Mouse (Mus musculus) embryonic facial prominence, embryonic 15.5 days (tissue): ENCODE measurements around the gene Pde4dip. TPM values are rescaled to one million over a fixed set of nuclear protein-coding genes. Genes with fewer than 3 reads are reported as not detected.

Source experiments
- ATAC-seq: fragments of 200-750 bp; cut with Nextera tagmentation; 2 replicates; pipeline ENCODE4 v1.8.0; 2017; ENCODE audit warnings: low read depth, moderate TSS enrichment; ENCODE audit not compliant: insufficient number of reproducible peaks, low FRiP score, low TSS enrichment
- H3K27ac ChIP-seq: fragments of 300-500 bp; sonication (generic); replicated peaks from 2 replicates; pipeline ENCODE4 v1.5.1; 2015; ENCODE audit warnings: mild to moderate bottlenecking, inconsistent platforms
- H3K27me3 ChIP-seq: fragments of 300-500 bp; sonication (generic); 2 replicates; pipeline ENCODE4 v1.6.1; 2015; ENCODE audit warnings: inconsistent platforms
- H3K36me3 ChIP-seq: fragments of 300-500 bp; sonication (generic); 2 replicates; pipeline ENCODE4 v1.6.1; 2015; ENCODE audit warnings: mild to moderate bottlenecking, inconsistent platforms
- H3K4me1 ChIP-seq: fragments of 300-500 bp; sonication (generic); 2 replicates; pipeline ENCODE4 v1.6.1; 2015; ENCODE audit warnings: inconsistent platforms
- H3K4me2 ChIP-seq: fragments of 300-500 bp; sonication (generic); replicated peaks from 2 replicates; pipeline ENCODE4 v1.6.1; 2015; ENCODE audit warnings: mild to moderate bottlenecking, inconsistent platforms
- H3K4me3 ChIP-seq: fragments of 300-500 bp; sonication (generic); replicated peaks from 2 replicates; pipeline ENCODE4 v1.5.1; 2015; ENCODE audit warnings: mild to moderate bottlenecking, inconsistent platforms
- H3K9ac ChIP-seq: fragments of 300-500 bp; sonication (generic); 2 replicates; pipeline ENCODE4 v1.6.1; 2015; ENCODE audit warnings: inconsistent platforms
- H3K9me3 ChIP-seq: fragments of 300-500 bp; sonication (generic); replicated peaks from 2 replicates; pipeline ENCODE4 v1.6.1; 2016; ENCODE audit warnings: inconsistent platforms
- WGBS: fragments of 180-500 bp; shearing (Covaris S2); methylation state at CpG from one replicate; pipeline ENCODE4 v1.1.7; 2015; 5-methylcytosine and 5-hydroxymethylcytosine counted together
- polyA plus RNA-seq: library from polyadenylated mRNA; unstranded; fragments of >200 nt; fragmentation: Nextera tagmentation; extraction: Ambion mirVana; gene quantifications from 2 replicates; pipeline ENCODE4 v1.2.1, GENCODE M21; 2015

The Pde4dip gene
- polyA plus RNA-seq, 1 experiment from 2014 or later, result 29.6 TPM

GRCm38 (mm10) chr3:97867221-97868023 lies 21.1 kb downstream of the Pde4dip start:
- peak overlapping the region; percentile 26 for H3K9ac ChIP-seq
- H3K36me3 ChIP-seq, result no peaks in the 10 kb centered on the region
- H3K9me3 ChIP-seq, result no peaks in the 10 kb centered on the region
- no peak overlapping the region for H3K27ac ChIP-seq
- H3K4me2 ChIP-seq, result peak overlapping the region; percentile 97
- H3K4me3 ChIP-seq, result peak overlapping the region; percentile 54
- peaks cover 18% of the 10 kb centered on the region for H3K27me3 ChIP-seq
- peaks cover 10% of the 10 kb centered on the region; the same call in 1 of the 2 replicates for H3K4me1 ChIP-seq
- 0 out of 2 replicates have a peak, but pooled peaks have one; percentile 22 for ATAC-seq
- 4% methylated on average over 28 of the region's 28 CpGs for WGBS

- peaks cover 18% of the 10 kb centered on the region for H3K27me3 ChIP-seq
- H3K4me1 ChIP-seq, result peaks cover 10% of the 10 kb centered on the region; the same call in 1 of the 2 replicates
- H3K4me2 ChIP-seq, result peak overlapping the region; percentile 97
- WGBS, result 63% methylated on average over 4 of the region's 4 CpGs
- H3K9ac ChIP-seq, result no peak overlapping the region
- H3K4me3 ChIP-seq, result peak overlapping the region; percentile 54
- no peaks in the 10 kb centered on the region for H3K36me3 ChIP-seq
- no peak overlapping the region for H3K27ac ChIP-seq
- ATAC-seq, result no peak
- no peaks in the 10 kb centered on the region for H3K9me3 ChIP-seq
These were observed 21.8 kb downstream of the Pde4dip start for GRCm38 (mm10) chr3:97866696-97867095.

- Histone ChIP-seq H3K36me3 (no peaks in the 10 kb centered on the region), H3K27ac (no peak overlapping the region), H3K27me3 (no peaks in the 10 kb centered on the region), H3K9ac (no peak overlapping the region), H3K4me2 (no peak overlapping the region), H3K9me3 (no peaks in the 10 kb centered on the region), H3K4me3 (no peak overlapping the region), H3K4me1 (no peaks in the 10 kb centered on the region)
- 83% methylated on average over 7 of the region's 7 CpGs for WGBS
- no peak for ATAC-seq
These were observed 27.6 kb downstream of the Pde4dip start for GRCm38 (mm10) chr3:97860820-97861451.

DNA sequence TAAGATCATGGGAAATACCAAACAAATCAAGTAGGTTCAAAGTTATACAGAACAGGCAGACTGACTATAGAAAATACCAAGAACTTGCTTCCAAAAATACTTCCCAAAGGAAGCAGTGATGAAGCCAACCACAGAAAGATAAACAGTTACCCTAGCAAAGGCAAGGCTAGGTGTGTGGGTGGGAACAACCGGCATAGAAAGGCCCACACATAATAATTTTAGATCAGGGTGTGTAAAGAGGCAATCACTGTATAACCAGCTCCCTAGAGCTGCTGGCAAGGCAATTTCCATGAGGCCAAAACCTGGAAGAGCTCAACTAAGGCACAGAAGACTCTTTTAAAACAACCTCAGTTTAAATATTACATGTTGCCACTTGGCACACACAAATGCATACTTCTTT lies 29.1 kb downstream of the Pde4dip start:
- no peak overlapping the region for H3K4me3 ChIP-seq
- H3K9me3 ChIP-seq, result no peaks in the 10 kb centered on the region
- no peak overlapping the region for H3K4me2 ChIP-seq
- H3K4me1 ChIP-seq, result no peaks in the 10 kb centered on the region
- no peak overlapping the region for H3K9ac ChIP-seq
- H3K27me3 ChIP-seq, result no peaks in the 10 kb centered on the region
- no peak overlapping the region for H3K27ac ChIP-seq
- WGBS, result 69% methylated on average over 1 of the region's 1 CpGs
- H3K36me3 ChIP-seq, result no peaks in the 10 kb centered on the region
- ATAC-seq, result no peak

GRCm38 (mm10) chr3:97854575-97855384 lies 33.7 kb downstream of the Pde4dip start:
- Histone ChIP-seq H3K4me3 (no peak overlapping the region), H3K27me3 (no peaks in the 10 kb centered on the region), H3K9me3 (no peaks in the 10 kb centered on the region), H3K4me2 (no peak overlapping the region), H3K27ac (no peak overlapping the region), H3K9ac (no peak overlapping the region), H3K36me3 (no peaks in the 10 kb centered on the region), H3K4me1 (no peaks in the 10 kb centered on the region)
- 64% methylated on average over 9 of the region's 9 CpGs for WGBS
- no peak for ATAC-seq

DNA sequence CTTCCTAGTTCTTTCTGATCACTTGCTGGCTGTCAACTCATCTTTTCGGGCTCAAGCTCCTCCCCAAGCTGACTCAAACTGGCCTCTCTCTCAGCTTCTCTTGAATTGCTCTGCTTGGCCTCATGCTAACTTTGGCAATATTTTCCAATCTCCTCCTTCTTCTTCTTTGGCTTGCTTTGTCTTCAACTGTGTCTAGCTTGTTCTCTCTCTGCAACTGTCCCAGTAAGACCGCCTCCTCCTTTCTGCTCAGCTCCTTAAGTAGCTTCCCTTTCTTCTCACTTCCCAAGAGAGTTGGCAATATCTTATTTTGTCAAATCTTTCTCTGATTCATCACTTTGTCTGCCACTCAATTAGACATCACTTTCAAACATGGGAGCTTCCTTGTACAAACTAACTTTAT lies 36.7 kb downstream of the Pde4dip start:
- 87% methylated on average over 2 of the region's 2 CpGs for WGBS
- ATAC-seq, result no peak
- no peak overlapping the region for H3K4me3 ChIP-seq
- no peaks in the 10 kb centered on the region for H3K4me1 ChIP-seq
- no peak overlapping the region for H3K27ac ChIP-seq
- H3K36me3 ChIP-seq, result no peaks in the 10 kb centered on the region
- H3K9me3 ChIP-seq, result no peaks in the 10 kb centered on the region
- H3K4me2 ChIP-seq, result no peak overlapping the region
- no peak overlapping the region for H3K9ac ChIP-seq
- H3K27me3 ChIP-seq, result no peaks in the 10 kb centered on the region

- no peaks in the 10 kb centered on the region for H3K27me3 ChIP-seq
- no peak for ATAC-seq
- 45% methylated on average over 3 of the region's 3 CpGs for WGBS
These were observed 40.9 kb downstream of the Pde4dip start for GRCm38 (mm10) chr3:97847626-97848025.

DNA sequence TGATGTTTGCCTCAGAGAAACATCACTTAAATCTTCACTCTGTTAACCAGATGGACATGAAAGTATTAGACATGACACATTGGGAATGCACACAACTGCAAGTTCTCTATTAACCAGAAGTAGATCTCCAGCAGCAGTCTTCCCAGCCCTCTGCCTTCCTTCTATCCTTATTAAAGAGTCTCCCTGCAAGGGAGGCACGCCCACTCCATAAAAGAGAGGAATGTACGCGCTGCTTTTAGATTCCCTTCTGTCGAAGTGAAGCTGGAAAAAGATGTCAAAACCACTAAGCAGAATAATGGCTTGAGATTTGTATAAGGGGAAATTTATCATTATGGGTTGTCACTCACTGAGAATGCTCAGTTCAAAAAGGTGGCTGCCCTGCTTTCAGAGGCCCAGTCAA lies 42.1 kb downstream of the Pde4dip start:
- Histone ChIP-seq H3K9ac (no peak overlapping the region), H3K27ac (no peak overlapping the region), H3K4me1 (no peaks in the 10 kb centered on the region), H3K9me3 (no peaks in the 10 kb centered on the region), H3K4me2 (no peak overlapping the region), H3K27me3 (no peaks in the 10 kb centered on the region), H3K4me3 (no peak overlapping the region), H3K36me3 (no peaks in the 10 kb centered on the region)
- WGBS, result 48% methylated on average over 4 of the region's 4 CpGs
- ATAC-seq, result no peak

More at GRCm38 (mm10) chr3:97847626-97848025, 40.9 kb downstream of the Pde4dip start:
- H3K27ac ChIP-seq, result no peak overlapping the region
- H3K9ac ChIP-seq, result no peak overlapping the region
- H3K4me2 ChIP-seq, result no peak overlapping the region
- no peaks in the 10 kb centered on the region for H3K36me3 ChIP-seq
- H3K4me1 ChIP-seq, result no peaks in the 10 kb centered on the region
- H3K9me3 ChIP-seq, result no peaks in the 10 kb centered on the region
- no peak overlapping the region for H3K4me3 ChIP-seq

DNA sequence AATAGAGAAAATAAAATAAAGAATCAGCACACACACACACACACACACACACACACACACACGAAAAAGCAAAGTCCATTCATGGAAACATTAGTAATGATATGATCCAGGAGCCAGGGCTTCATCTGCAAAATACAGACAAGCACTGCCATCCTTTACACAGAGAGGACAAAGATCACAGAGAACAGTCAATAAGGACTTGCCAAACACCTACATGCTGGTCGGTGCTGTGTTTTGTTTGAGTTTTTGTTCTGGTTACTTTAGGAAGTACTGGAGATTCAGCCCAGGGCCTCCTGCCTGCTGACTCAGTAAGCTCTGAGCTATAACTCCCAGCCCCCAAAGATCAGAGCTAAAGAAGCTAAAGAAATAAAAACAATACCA lies 43.7 kb downstream of the Pde4dip start:
- no peaks in the 10 kb centered on the region for H3K36me3 ChIP-seq
- no peaks in the 10 kb centered on the region for H3K9me3 ChIP-seq
- H3K9ac ChIP-seq, result no peak overlapping the region
- no peaks in the 10 kb centered on the region for H3K4me1 ChIP-seq
- no peak for ATAC-seq
- WGBS, result 69% methylated on average over 2 of the region's 2 CpGs
- no peak overlapping the region for H3K27ac ChIP-seq
- H3K27me3 ChIP-seq, result no peaks in the 10 kb centered on the region
- H3K4me2 ChIP-seq, result no peak overlapping the region
- H3K4me3 ChIP-seq, result no peak overlapping the region

DNA sequence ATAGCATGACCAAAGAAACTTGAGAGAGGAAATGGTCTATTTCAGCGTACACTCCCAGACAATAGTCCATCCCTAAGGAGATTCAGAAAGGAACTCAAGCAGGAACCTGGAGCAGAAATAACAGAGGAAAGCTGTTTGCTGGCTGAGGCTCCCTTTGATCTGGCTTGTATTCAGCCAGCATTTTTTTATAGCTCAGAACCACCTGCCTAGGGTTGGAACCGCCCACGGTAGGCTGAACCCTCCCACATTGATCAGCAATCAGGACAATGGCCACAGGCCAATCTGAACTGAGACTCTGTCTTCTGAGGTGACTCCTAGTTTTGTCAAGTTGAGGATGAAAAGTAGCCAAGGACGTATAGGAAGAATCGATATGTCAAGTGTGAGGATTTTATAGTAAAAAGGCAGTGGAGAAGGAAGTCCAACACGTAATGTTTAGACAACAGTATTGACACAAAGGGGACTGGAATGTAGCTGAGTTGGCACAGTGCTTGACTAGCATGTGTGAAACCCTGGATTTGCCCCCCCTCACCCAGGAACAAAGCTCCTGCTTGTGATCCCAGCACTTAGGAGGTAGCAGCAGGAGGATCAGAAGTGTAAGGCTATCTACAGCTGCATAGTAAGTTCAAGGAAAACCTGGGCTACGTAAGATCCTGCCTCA lies 44.2 kb downstream of the Pde4dip start:
- Histone ChIP-seq H3K9ac (no peak overlapping the region), H3K27ac (no peak overlapping the region), H3K36me3 (no peaks in the 10 kb centered on the region), H3K4me1 (no peaks in the 10 kb centered on the region), H3K27me3 (no peaks in the 10 kb centered on the region), H3K9me3 (no peaks in the 10 kb centered on the region), H3K4me2 (no peak overlapping the region), H3K4me3 (no peak overlapping the region)
- ATAC-seq, result no peak
- WGBS, result 88% methylated on average over 7 of the region's 7 CpGs

- Histone ChIP-seq H3K9me3 (no peaks in the 10 kb centered on the region), H3K27ac (no peak overlapping the region), H3K4me1 (no peaks in the 10 kb centered on the region), H3K4me2 (no peak overlapping the region), H3K36me3 (no peaks in the 10 kb centered on the region), H3K27me3 (no peaks in the 10 kb centered on the region), H3K9ac (no peak overlapping the region), H3K4me3 (no peak overlapping the region)
- no peak for ATAC-seq
- 66% methylated on average over 2 of the region's 2 CpGs for WGBS
These were observed 45.9 kb downstream of the Pde4dip start for GRCm38 (mm10) chr3:97842641-97843040.
